Mouse (Mus musculus) lung, postnatal 10 days (tissue): ENCODE data around the gene Mib2.
"Not testable (repeated sequence)": the region's sequence is repeated elsewhere in the genome, so short reads cannot be mapped to it uniquely, and the experiment has no call there.

Experiments used
- DNase-seq: peaks from one replicate; pipeline ENCODE4 v3.0.0; 2021

Mib2 gene

DNA sequence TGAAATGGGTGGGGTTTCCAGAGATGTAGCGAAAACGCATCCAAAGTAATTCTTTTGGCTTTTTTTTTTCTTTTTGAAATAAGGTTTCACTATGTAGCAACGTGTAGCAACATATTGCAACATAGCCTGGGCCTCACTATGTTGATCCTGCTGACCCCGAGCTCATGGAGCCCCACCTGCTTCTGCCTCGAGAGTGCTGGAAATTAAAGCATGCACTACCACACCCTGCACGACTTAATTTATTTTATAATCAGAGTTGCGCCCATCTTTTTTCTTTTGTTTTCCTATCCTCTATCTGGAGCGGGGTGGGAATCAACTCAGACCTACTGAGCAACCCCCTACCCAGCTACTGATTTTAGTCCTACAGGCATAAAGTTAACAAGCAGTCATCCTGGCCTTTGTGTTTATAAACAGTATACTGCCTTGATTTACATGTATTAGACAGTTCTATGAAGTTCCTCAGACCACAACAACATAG, 639 bp upstream of the Mib2 start:
- no peak for DNase-seq

DNA sequence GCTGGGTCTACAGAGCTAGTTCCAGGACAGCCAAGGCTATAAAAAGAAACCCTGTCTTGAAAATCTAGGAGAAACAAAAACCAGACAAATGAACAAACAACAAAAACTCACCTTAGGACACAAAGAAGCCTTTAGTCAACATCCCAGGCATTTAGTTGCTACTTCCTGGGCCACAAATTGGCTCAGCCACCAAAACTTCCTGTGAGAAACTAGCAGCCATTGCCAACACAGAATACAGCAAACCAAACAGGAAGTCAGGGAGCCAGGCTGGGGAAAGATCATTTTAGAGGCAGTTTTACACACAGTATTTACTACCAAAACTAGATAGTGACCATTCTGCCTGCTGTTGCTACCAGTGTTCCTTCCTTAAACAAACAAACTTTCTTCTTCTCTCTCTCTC, 2.1 kb downstream of the Mib2 start:
- DNase-seq: no peak

DNA sequence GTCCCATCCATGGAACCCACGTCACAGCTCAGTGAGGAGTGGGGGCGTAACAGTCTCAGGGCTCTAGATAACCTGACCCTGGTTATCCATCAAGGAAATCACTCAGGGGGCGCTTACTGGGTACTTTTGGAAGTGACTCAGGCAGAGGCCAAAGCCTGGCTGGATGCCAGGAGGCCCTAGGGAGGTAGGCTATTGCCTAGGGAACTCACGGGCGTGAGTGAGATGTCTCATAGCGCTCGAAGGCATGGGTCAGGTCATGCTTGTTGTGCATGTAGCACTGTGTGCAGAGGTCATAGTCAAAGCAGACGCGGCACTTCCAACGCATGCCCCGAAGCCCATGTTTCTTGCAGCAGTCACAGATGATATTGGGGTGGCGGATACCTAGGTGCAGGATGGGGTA, 8.4 kb downstream of the Mib2 start:
- DNase-seq: no peak

DNA sequence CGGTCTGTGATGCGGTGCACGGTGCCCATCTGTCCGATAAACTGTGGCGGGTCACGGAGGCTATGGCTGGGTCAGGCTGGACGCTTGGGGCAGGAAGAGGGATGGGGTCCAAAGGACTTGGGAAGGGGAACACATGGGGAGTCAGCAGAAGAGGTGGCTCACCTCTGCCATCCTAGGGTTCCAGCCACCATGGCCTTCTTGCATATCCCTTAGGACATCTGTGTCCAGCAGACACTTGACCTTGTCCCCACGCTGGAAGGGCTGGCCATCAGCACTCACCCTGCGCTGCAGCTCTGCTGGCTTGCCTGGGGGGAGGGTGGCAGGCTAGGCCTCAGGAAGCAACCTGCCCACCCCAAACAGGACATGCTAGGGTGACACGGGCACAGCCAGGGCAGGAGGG, 10.0 kb downstream of the Mib2 start:
- DNase-seq: no peak

DNA sequence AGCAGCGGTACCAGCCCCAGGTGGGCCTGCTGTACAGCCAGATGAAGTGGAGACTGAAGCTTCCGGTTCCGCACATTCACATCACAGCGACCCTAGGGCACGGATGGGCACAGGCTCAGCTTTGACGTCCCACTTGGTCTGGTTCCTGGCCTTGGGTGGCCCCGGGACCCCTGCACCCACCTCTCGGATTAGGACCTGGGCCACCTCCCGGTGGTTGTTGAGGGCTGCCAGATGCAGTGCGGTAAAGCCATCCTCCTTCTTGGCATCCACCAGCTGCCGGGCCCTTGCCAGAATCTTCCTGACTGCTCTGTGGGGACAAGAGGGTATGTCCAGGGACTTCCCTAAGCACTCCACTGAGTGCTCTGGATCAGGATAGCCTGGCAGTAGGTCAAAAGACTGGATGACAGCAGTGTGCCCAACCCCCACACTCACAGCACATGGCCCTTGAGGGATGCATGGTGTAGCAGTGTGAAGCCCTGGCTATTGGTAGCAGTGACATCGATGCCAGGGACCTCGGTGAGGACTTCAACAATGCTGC, 12.7 kb downstream of the Mib2 start:
- no peak for DNase-seq

DNA sequence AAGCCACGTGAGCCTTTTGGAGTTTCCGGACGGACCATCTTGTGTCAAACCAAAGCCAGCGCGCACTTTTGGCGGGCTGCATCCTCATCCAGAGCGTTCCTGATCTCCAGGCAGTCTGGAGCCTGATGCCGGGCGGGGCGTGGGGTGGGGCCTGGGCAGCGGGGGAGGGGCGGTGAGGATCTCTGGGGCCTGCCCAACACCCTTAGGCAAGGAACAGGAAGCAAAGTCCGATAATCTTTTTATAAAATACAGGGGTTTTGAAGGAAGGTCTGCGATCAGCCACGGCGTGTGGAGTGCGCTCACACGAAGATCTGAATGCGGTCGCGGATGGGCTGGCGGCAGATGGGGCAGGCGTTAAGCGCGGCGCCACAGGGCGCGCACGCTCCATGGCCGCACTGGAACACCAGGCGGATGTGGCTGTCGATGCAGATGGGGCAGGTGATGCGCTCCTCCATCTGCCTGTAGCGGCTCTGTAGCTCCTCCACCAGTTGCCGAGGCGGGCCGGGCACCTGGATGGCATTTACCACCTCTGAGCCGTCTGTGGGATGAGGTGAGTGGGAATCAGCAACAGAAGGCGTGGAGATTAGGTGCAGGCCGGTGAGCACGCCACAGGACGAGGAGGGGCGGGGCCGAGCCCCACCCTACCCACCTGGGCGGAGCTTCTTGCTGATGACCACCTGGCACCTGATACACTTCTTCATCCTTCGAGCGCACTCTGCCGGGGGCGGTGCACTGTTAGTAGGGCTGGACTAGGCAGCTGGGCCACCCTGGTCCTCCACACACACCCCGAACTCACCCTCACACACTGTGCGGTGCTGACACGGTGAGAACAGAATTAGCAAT, 14.3 kb downstream of the Mib2 start:
- DNase-seq: peak; percentile 59

DNA sequence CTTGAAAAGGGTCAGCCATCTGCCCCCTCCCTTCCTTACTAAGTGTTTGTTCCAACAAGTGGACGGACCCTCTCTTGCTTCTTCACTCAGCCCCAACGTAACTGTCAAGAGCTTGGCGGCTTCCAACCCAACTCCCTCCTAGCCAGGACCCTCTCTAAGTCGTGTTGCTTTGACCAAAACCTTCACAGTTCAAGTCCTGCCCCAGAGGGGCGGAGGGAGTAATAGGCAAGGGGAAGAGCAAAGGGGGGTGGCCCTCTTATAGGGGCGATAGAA, 14.9 kb downstream of the Mib2 start:
- no peak for DNase-seq

DNA sequence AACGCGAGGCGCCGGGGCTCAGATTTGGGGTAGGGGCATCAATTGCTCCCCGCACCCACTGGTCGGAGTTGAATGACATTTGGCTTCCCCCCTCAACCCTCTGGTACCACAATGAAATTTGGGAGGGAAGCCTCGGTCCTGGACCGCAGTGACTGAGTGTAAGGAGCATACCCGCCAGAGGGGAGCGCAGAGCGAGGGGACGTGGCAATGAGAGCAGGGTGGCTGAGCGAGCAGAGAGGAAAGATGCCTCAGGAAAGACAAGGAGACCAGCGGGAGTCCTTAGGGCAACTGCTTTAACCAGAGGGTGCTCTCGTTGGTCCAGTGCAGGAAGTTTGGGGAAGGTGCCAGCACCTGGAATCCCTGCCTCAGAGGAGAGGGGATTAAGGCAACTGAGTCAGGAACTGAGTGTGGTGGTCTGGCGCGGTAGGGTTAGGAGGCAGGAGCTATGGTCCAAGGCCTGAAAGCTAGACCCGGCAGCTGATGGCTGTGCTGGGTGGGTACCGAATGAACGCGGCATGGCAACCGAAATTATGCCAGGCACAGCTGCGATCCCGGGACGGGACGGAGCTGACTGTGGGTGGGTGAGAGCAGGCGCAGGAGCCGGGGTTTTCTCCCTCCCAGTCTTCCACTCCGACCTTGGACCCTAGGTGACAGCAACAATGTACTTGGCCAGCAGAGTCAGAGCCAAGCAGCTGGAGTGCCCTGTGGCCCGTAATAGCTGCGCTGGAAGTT, 15.4 kb downstream of the Mib2 start:
- peak; percentile 65 for DNase-seq

DNA sequence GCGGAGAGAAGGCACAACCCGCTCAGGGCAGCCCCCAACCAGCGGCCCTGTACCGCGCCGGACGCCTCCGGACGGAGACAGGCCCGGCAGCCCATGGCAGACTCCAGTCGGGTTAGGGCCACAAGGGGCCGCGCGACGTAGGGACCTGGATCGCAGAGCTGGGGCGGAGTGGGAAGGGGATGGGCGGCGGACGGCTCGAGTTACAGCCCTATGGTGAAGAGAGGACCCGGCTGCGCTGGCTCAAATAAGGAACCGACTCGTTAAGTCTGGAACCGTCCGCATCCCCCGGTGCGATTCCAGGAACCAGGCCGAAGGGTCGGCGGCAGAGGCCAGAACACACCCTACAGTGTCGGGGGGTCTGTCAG, 15.9 kb downstream of the Mib2 start, which contains the start of gene Mmp23:
Gene Mmp23, minus strand, starts transcription at position 299 of the 365 bp plus-strand sequence.
- DNase-seq: peak; percentile 69

DNA sequence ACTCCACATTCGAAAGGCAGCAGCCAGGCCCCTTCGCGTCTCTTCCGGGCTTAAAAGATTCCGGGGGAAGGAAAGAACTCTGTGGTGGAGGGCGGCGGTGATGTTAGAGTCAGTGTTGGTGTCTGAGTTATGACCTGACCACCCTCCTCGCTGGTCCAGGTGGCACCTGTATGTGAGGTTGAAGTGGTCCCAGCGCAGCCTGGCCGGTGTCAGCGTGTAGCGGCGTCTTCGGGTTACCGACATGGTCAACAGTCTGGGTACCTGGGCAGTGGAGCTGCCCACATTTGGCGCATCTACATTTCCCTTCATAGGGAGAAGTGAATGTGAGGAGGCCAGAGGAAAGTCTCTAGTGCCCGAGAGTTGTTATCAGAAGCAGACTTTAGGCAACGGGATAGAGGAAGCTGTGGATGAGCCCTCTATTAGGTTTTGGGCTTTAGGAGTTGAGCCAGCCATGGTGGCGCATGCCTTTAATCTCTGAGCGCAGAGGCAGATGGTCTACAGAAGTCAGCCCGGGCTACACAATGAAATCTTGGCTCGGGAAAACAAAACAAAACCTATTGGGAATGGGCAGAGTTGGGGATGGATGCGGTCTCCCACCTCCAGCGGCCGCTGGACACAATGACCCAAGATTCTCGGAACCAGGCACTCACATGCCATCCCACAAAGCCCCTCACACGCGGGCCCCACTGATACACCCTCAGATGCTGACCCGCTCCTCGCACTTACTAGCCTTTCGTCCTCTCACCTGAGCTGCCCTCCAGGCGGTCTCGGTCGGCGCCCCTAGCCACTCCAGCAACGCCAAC, 16.5 kb downstream of the Mib2 start:
- DNase-seq: no peak

DNA sequence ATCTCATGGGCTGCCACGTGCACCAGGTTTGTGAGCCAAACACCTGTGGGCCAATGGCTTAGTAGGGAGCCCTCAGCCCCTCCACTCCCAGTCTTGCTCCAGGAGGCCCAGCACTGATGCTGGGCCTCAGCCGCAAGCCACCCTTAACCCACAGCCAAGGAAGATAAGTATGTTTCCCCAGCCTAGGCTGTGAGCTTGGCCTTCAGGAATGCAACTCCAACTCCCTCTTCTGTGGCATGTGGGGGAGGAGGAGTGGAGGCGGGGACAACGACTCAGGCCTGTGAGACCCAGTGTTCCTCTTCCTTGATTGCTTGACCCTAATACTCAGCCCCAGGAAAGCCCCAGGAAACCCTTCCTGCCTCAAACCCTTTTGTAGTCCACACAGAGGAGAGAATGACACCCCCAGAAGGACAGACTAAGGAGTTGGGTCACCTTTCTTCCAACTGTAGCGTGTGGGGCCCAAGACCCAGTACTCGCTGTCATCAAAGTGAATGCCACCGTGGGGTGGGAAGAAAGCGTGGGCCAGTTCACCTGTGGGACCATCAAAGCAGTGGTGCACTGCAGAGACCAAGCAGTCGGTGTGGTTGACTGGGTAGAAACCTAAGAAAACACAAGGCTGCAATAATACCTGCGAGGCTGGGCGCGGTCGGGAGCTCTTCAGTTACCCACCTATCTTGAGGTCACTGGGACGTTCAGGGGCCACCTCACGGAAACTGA, 17.3 kb downstream of the Mib2 start:
- DNase-seq: peak; percentile 84

DNA sequence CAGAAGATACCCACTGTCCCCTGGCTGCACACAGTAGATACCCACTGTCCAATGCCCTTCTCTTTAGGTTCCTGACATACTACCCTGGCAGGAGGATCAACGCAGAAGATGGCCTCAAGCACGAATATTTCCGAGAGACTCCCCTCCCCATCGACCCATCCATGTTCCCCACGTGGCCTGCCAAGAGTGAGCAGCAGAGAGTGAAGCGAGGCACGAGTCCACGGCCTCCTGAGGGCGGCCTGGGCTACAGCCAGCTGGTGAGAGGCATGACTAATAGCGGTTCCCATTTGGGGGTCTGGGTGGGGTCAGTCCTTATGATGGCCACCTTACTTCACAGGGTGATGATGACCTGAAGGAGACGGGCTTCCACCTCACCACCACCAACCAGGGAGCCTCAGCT, 19.6 kb downstream of the Mib2 start:
- no peak for DNase-seq

DNA sequence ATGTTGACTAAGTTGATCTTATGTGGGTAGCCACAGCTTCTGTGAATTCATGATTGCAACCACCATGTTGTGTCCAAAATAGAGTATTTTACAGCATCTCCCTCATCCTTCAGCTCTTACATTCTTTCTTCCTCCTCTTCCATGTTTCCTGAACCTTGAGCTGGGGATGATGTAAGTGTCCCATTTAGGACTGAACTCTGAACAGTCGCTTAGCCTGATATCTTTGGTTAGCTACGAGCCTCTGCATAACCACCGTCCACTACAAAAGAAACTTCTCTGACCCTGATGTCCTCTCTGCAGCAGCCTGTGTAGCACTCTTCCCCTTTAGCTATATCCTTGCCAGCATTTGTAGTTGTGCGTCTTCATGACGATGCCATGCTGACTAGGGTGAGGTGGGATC, 23.3 kb downstream of the Mib2 start:
- DNase-seq: no peak

DNA sequence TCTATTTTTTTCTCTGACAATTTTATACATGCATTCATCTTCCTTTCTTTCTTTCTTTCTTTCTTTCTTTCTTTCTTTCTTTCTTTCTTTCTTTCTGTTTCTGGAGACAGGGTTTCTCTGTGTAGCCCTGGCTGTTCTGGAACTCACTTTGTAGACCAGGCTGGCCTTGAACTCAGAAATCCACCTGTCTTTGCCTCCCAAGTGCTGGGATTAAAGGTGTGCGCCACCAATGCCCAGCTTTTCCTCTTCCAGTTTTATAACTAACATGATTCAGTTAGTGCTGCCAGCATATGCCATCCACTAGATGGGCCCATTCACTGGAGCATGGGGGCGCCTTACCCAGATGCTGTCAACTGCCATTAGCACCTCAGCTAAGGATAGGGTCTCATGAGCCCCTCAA, 23.7 kb downstream of the Mib2 start, which contains the start of gene Gm10563:
Gene Gm10563, minus strand, starts transcription at position 101 of the 400 bp plus-strand sequence.
- not testable (repeated sequence) for DNase-seq

DNA sequence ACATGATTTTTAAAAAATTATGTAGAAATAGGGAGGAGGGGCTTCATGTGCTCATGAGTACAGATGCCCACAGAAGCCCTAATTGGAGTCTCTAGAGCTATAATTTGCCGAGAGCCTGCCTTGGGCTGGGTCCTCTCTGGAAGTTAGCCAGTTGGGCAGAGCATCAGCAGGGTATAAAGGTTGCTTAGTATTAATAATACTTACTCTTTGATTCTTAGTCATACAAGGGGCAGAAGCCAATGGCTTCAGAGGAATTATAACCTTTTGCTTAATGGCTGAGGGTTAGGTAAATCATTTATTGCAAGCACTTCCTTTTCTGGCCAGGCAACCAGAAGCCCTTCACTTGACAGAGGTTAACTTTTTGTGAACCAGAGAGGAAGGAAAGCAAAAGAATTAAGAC, 25.5 kb downstream of the Mib2 start:
- no peak for DNase-seq

DNA sequence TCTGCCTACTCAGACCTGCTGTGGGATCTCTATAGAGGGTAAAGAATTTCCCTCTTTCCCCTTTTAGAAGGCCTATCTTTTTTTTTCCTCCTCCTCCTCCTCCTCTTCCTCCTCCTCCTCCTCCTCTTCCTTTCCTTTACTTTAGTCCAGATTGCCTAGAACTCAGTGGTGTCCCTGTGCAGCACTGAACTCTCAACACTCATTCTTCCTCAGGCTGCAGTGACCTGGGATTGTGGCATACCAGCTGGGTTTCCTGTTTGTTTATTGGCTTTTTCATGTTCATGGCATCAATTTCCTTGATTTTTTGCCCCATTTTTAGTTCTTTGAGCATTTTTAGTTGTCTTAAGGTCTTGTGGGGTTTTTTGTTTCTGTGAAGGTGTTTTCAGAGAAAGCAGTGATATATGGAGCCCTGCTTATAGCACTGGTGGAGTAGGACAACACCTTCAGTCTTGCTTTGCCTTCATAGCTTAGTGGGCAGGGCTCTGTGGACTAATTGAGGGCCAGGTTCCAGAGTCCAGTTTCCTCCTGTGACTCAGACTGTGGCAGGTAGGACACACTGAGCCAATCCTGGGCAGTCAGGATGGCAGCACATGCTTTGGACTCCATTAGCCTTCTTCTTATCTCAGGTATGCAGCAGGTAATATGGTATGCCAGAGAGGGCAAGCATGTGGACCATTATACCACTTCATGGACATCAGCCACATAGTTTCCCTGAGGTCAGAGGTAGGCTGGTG, 33.1 kb downstream of the Mib2 start:
- DNase-seq: no peak

DNA sequence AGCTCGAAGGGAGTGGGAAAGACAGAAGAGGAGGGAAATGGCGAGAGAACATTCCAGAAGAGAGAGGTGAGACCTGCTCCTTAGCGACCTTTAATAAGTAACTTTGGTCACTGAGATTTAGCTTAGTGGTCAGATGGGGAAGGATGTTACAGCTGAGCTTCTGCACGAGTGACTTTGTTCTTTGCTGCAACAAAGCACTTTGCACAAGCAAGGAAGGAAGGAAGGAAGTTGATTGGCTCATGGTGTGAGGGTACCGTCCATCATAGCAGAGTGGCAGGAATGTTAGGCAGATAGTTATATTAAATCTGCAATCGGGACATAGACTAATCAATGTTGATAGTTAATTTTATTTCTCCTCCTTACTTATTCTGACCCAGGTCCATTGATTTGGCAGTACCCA, 38.7 kb downstream of the Mib2 start:
- DNase-seq: no peak

DNA sequence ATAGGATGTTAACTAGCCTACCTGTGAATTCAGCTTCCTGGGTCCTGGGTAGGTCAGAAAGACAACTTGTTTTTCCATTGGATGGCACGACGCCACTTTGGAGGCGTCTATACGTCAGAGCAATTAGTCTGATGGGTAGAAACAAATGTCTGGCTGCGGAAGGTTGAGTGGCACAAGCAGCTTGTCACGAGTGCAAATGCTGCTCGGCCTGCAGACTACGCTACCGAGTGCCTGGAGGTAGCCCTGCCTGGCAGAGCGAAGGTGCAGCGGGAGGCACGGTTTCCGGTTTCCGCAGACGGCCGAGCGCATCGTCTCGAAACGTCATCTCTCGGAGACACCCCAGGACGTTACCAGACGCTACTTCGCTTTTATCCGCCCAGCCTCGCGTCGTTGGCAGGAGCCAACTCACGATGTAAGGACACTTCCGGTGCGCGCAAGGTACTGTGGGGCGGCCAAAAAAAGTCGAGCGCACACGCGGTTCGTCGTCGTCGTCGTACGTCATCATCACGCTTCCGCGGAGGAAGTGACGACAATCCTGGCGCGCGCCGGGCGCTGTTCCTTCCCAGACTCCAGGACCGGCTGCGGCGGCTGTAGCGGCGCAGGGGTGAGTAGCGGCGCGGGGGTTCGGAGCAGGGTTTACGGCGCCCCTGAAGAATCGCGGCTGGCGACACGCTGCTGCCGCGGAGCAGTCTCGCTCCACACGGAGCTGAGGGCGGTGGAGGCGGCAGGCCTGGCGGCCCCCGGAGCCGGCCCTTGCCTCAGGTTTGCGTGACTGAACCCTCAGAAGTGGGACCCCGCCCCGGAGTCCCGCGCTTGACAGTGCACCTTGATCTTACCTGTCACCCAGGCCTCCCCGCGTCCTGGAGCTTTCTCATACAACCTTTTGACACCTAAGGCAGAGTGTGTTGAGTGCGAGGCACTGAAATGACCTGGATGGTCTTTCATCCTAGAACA, 44.4 kb downstream of the Mib2 start, which contains the start of gene Cdk11b:
Gene Cdk11b, plus strand, starts transcription at position 517 of the 954 bp plus-strand sequence.
- peak; percentile 98 for DNase-seq

DNA sequence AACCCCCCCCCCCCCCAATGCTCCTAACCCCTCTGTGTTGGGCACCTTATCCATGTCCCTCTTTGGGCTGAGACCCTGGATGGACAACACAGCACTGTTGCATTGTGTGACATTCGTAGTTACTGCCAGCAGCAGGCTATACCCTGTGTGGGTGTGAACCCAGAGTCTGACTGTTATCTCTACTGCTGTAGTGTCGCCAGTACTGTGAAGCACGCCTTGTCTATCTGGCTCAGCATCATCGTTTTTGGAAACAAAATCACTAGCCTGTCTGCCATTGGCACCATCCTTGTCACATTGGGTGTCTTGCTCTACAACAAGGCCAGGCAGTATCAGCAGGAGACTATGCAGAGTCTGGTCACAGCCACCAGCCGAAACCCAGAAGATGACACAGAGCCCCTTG, 50.7 kb downstream of the Mib2 start:
- DNase-seq: no peak

DNA sequence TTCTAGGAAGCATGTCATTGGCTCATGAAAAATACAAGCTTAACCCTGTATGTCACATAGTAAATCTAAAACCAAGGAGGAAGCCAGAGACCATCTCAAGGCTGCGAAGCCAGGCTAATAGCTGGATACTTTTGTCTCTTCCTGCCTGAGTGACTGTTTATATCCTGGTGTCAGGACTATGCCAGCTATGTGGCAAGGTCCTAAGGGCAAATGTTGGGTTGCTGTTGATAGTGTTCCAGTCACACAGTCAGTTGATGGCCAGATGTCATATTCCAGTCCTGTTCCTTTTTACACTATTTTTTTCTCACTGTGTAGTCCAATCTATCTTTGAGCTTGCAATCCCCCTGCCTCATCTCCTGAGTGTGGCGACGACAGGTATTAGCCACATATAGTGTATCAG, 55.7 kb downstream of the Mib2 start:
- DNase-seq: no peak

DNA sequence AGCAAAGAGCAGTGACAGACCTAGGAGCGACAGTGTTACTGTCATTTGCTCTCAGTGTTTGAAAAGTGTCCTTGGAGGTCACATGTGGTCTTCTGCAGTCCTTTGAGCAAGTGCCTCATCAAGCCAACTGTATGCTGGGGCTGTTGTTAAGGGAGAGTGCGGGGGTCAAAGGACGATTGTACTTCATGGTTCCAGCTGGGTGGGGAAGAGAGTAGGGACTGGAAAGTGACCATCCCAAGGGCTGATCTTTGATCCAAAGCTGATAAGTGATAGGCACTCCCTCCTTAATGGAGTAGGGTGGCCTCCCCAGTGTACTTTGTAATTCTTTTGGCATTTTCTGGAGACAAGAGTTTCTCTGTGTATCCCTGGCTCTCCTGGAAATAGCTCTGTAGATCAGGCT, 57.1 kb downstream of the Mib2 start:
- DNase-seq: no peak
